Mouse (Mus musculus): Measurements from ENCODE around the gene Pcnx. TPM values are rescaled to one million over a fixed set of nuclear protein-coding genes. Genes with fewer than 3 reads are reported as not detected.
A peak's percentile ranks its signal among the peaks of the same experiment; 100 is the strongest.

The Pcnx gene
- polyA plus RNA-seq, 1 experiment from 2014 or later: 13.0 TPM

- H3K27me3 ChIP-seq (ENCODE audit: control insufficient read depth, insufficient read depth, low read length): no peaks in the 10 kb centered on the region
- ATAC-seq (ENCODE audit: low FRiP score) (no peak), DNase-seq (ENCODE audit: low spot score) (no peak)
- H3K4me2 ChIP-seq (replicated peaks; ENCODE audit: low read depth, low read length): no peak overlapping the region
- peaks cover 3% of the 10 kb centered on the region; the same call in 1 of the 2 replicates for H3K36me3 ChIP-seq (ENCODE audit: control insufficient read depth, insufficient read depth, low read length)
- WGBS: 93% methylated on average over 4 of the region's 4 CpGs
- no peaks in the 10 kb centered on the region for H3K4me1 ChIP-seq (replicated peaks; ENCODE audit: control insufficient read depth, insufficient read depth, low read length)
- H3K9ac ChIP-seq (ENCODE audit: low read depth, low read length): no peak overlapping the region
- no peaks in the 10 kb centered on the region for H3K9me3 ChIP-seq (ENCODE audit: control insufficient read depth, low read length)
- no peak overlapping the region for H3K4me3 ChIP-seq (ENCODE audit: low read depth, low read length)
- no peak overlapping the region for H3K27ac ChIP-seq (ENCODE audit: low read depth, low read length)
These were observed 62.0 kb downstream of the Pcnx start for GRCm38 (mm10) chr12:81921785-81922184.

GRCm38 (mm10) chr12:81922838-81923237, 63.0 kb downstream of the Pcnx start:
- Histone ChIP-seq H3K4me2 (replicated peaks; ENCODE audit: low read depth, low read length) (no peak overlapping the region), H3K9ac (ENCODE audit: low read depth, low read length) (no peak overlapping the region), H3K9me3 (ENCODE audit: control insufficient read depth, low read length) (no peaks in the 10 kb centered on the region), H3K4me3 (ENCODE audit: low read depth, low read length) (no peak overlapping the region), H3K27me3 (ENCODE audit: control insufficient read depth, insufficient read depth, low read length) (no peaks in the 10 kb centered on the region), H3K36me3 (ENCODE audit: control insufficient read depth, insufficient read depth, low read length) (peaks cover 3% of the 10 kb centered on the region; the same call in 1 of the 2 replicates), H3K4me1 (replicated peaks; ENCODE audit: control insufficient read depth, insufficient read depth, low read length) (no peaks in the 10 kb centered on the region), H3K27ac (ENCODE audit: low read depth, low read length) (no peak overlapping the region)
- no peak for DNase-seq (ENCODE audit: low spot score)
- no peak for ATAC-seq (ENCODE audit: low FRiP score)
- WGBS: 68% methylated on average over 3 of the region's 3 CpGs

- no peak for ATAC-seq (ENCODE audit: low FRiP score)
- Histone ChIP-seq H3K4me2 (replicated peaks; ENCODE audit: low read depth, low read length) (no peak overlapping the region), H3K4me3 (ENCODE audit: low read depth, low read length) (no peak overlapping the region), H3K4me1 (replicated peaks; ENCODE audit: control insufficient read depth, insufficient read depth, low read length) (no peaks in the 10 kb centered on the region), H3K9me3 (ENCODE audit: control insufficient read depth, low read length) (no peaks in the 10 kb centered on the region), H3K27ac (ENCODE audit: low read depth, low read length) (no peak overlapping the region), H3K9ac (ENCODE audit: low read depth, low read length) (no peak overlapping the region), H3K36me3 (ENCODE audit: control insufficient read depth, insufficient read depth, low read length) (no peaks in the 10 kb centered on the region), H3K27me3 (ENCODE audit: control insufficient read depth, insufficient read depth, low read length) (no peaks in the 10 kb centered on the region)
- DNase-seq (ENCODE audit: low spot score): no peak
- 91% methylated on average over 5 of the region's 5 CpGs for WGBS
These were observed 67.3 kb downstream of the Pcnx start for GRCm38 (mm10) chr12:81927163-81927562.

GRCm38 (mm10) chr12:81927643-81928381, 68.0 kb downstream of the Pcnx start:
- DNase-seq (ENCODE audit: low spot score): no peak
- Histone ChIP-seq H3K9ac (ENCODE audit: low read depth, low read length) (no peak overlapping the region), H3K27me3 (ENCODE audit: control insufficient read depth, insufficient read depth, low read length) (no peaks in the 10 kb centered on the region), H3K27ac (ENCODE audit: low read depth, low read length) (no peak overlapping the region), H3K4me3 (ENCODE audit: low read depth, low read length) (no peak overlapping the region), H3K36me3 (ENCODE audit: control insufficient read depth, insufficient read depth, low read length) (no peaks in the 10 kb centered on the region), H3K4me2 (replicated peaks; ENCODE audit: low read depth, low read length) (no peak overlapping the region), H3K9me3 (ENCODE audit: control insufficient read depth, low read length) (no peaks in the 10 kb centered on the region), H3K4me1 (replicated peaks; ENCODE audit: control insufficient read depth, insufficient read depth, low read length) (no peaks in the 10 kb centered on the region)
- WGBS: 87% methylated on average over 19 of the region's 19 CpGs
- ATAC-seq (ENCODE audit: low FRiP score): no peak

- H3K9me3 ChIP-seq (ENCODE audit: control insufficient read depth, low read length): no peaks in the 10 kb centered on the region
- ATAC-seq (ENCODE audit: low FRiP score) (no peak), DNase-seq (ENCODE audit: low spot score) (no peak)
- no peaks in the 10 kb centered on the region for H3K4me1 ChIP-seq (replicated peaks; ENCODE audit: control insufficient read depth, insufficient read depth, low read length)
- WGBS: 85% methylated on average over 6 of the region's 6 CpGs
- no peaks in the 10 kb centered on the region for H3K27me3 ChIP-seq (ENCODE audit: control insufficient read depth, insufficient read depth, low read length)
- H3K4me2 ChIP-seq (replicated peaks; ENCODE audit: low read depth, low read length): no peak overlapping the region
- H3K36me3 ChIP-seq (ENCODE audit: control insufficient read depth, insufficient read depth, low read length): no peaks in the 10 kb centered on the region
- H3K9ac ChIP-seq (ENCODE audit: low read depth, low read length): no peak overlapping the region
- no peak overlapping the region for H3K27ac ChIP-seq (ENCODE audit: low read depth, low read length)
- no peak overlapping the region for H3K4me3 ChIP-seq (ENCODE audit: low read depth, low read length)
These were observed 68.6 kb downstream of the Pcnx start for GRCm38 (mm10) chr12:81928382-81928770.

GRCm38 (mm10) chr12:81932015-81932414, 72.2 kb downstream of the Pcnx start:
- ATAC-seq (ENCODE audit: low FRiP score) (no peak), DNase-seq (ENCODE audit: low spot score) (no peak)
- Histone ChIP-seq H3K27me3 (ENCODE audit: control insufficient read depth, insufficient read depth, low read length) (no peaks in the 10 kb centered on the region), H3K27ac (ENCODE audit: low read depth, low read length) (no peak overlapping the region), H3K4me3 (ENCODE audit: low read depth, low read length) (no peak overlapping the region), H3K36me3 (ENCODE audit: control insufficient read depth, insufficient read depth, low read length) (no peaks in the 10 kb centered on the region), H3K9ac (ENCODE audit: low read depth, low read length) (no peak overlapping the region), H3K4me2 (replicated peaks; ENCODE audit: low read depth, low read length) (no peak overlapping the region), H3K4me1 (replicated peaks; ENCODE audit: control insufficient read depth, insufficient read depth, low read length) (no peaks in the 10 kb centered on the region), H3K9me3 (ENCODE audit: control insufficient read depth, low read length) (no peaks in the 10 kb centered on the region)
- WGBS: 89% methylated on average over 13 of the region's 13 CpGs

- Histone ChIP-seq H3K27me3 (ENCODE audit: control insufficient read depth, insufficient read depth, low read length) (no peaks in the 10 kb centered on the region), H3K36me3 (ENCODE audit: control insufficient read depth, insufficient read depth, low read length) (no peaks in the 10 kb centered on the region), H3K4me2 (replicated peaks; ENCODE audit: low read depth, low read length) (no peak overlapping the region), H3K9ac (ENCODE audit: low read depth, low read length) (no peak overlapping the region), H3K27ac (ENCODE audit: low read depth, low read length) (no peak overlapping the region), H3K4me3 (ENCODE audit: low read depth, low read length) (no peak overlapping the region), H3K4me1 (replicated peaks; ENCODE audit: control insufficient read depth, insufficient read depth, low read length) (no peaks in the 10 kb centered on the region), H3K9me3 (ENCODE audit: control insufficient read depth, low read length) (no peaks in the 10 kb centered on the region)
- ATAC-seq (ENCODE audit: low FRiP score): no peak
- 95% methylated on average over 5 of the region's 5 CpGs for WGBS
- no peak for DNase-seq (ENCODE audit: low spot score)
These were observed 73.6 kb downstream of the Pcnx start for GRCm38 (mm10) chr12:81933430-81933829.

GRCm38 (mm10) chr12:81934510-81934909, 74.7 kb downstream of the Pcnx start:
- WGBS: 96% methylated on average over 5 of the region's 5 CpGs
- Histone ChIP-seq H3K4me1 (replicated peaks; ENCODE audit: control insufficient read depth, insufficient read depth, low read length) (no peaks in the 10 kb centered on the region), H3K27me3 (ENCODE audit: control insufficient read depth, insufficient read depth, low read length) (no peaks in the 10 kb centered on the region), H3K9ac (ENCODE audit: low read depth, low read length) (no peak overlapping the region), H3K9me3 (ENCODE audit: control insufficient read depth, low read length) (no peaks in the 10 kb centered on the region), H3K4me3 (ENCODE audit: low read depth, low read length) (no peak overlapping the region), H3K27ac (ENCODE audit: low read depth, low read length) (no peak overlapping the region), H3K36me3 (ENCODE audit: control insufficient read depth, insufficient read depth, low read length) (no peaks in the 10 kb centered on the region), H3K4me2 (replicated peaks; ENCODE audit: low read depth, low read length) (no peak overlapping the region)
- DNase-seq (ENCODE audit: low spot score): no peak
- no peak for ATAC-seq (ENCODE audit: low FRiP score)

- 49% methylated on average over 4 of the region's 4 CpGs for WGBS
- H3K9ac ChIP-seq (ENCODE audit: low read depth, low read length): no peak overlapping the region
- H3K36me3 ChIP-seq (ENCODE audit: control insufficient read depth, insufficient read depth, low read length): no peaks in the 10 kb centered on the region
- peak; percentile 12 for DNase-seq (ENCODE audit: low spot score)
- H3K27me3 ChIP-seq (ENCODE audit: control insufficient read depth, insufficient read depth, low read length): no peaks in the 10 kb centered on the region
- no peak for ATAC-seq (ENCODE audit: low FRiP score)
- no peaks in the 10 kb centered on the region for H3K4me1 ChIP-seq (replicated peaks; ENCODE audit: control insufficient read depth, insufficient read depth, low read length)
- H3K27ac ChIP-seq (ENCODE audit: low read depth, low read length): no peak overlapping the region
- H3K4me2 ChIP-seq (replicated peaks; ENCODE audit: low read depth, low read length): no peak overlapping the region
- H3K9me3 ChIP-seq (ENCODE audit: control insufficient read depth, low read length): no peaks in the 10 kb centered on the region
- H3K4me3 ChIP-seq (ENCODE audit: low read depth, low read length): no peak overlapping the region
These were observed 76.2 kb downstream of the Pcnx start for GRCm38 (mm10) chr12:81936066-81936465.
